In genomic region chr2:167240008-167240964, GRCm38 (mm10) we compare ENCODE assay signal across 9 mouse cellular contexts. TPM values are rescaled to one million over a fixed set of nuclear protein-coding genes. Genes with fewer than 3 reads are reported as not detected.
DNase-seq lines count a peak whose midpoint lies in the region; ATAC-seq and TF ChIP-seq lines count a peak whose summit lies in the region.
"Had no signal": no experiment of that assay in that cellular context is flagged by ENCODE, and none has a peak within 500 bp of the region (broad histone marks: within the 10 kb centered on the region; RNA-seq: fewer than 3 reads in every experiment).

Ptgis (minus strand) TSS chr2:167240604.

- WGBS in forebrain, embryonic 11.5 days: 2% methylated on average over 45 of the region's 45 CpGs
- 2% methylated on average over 45 of the region's 45 CpGs for WGBS in hindbrain, embryonic 10.5 days
- 5% methylated on average over 44 of the region's 45 CpGs for WGBS in liver, postnatal 0 days (ENCODE audit: insufficient replicate concordance)
- 3% methylated on average over 44 of the region's 45 CpGs for WGBS in stomach, embryonic 14.5 days

- no peak for DNase-seq in testis, postnatal 14 days (ENCODE audit: low spot score)
- peak; percentile 80 for DNase-seq in forebrain, embryonic 11.5 days (ENCODE audit: low spot score)
- DNase-seq in hindbrain, embryonic 10.5 days (ENCODE audit: low spot score): peak; percentile 72
- no peak for DNase-seq in liver, postnatal 0 days
- DNase-seq in right cerebral cortex, postnatal 10 days (ENCODE audit: low spot score in 2 of 2): no peak
- DNase-seq in left cerebral cortex, adult 18-20 months (ENCODE audit: low spot score in 2 of 2): no peak

- no peak for TF ChIP-seq EP300 in liver, postnatal 0 days (IDR thresholded peaks at IDR 0.05; ENCODE audit: low read depth)

- H3K27me3 ChIP-seq in testis, adult 2 months (ENCODE audit: control insufficient read depth, insufficient read depth, low read length): no peaks in the 10 kb centered on the region
- H3K27me3 ChIP-seq in forebrain, embryonic 11.5 days (ENCODE audit: control insufficient read depth, insufficient read depth, low read length): no peaks in the 10 kb centered on the region
- peaks cover 20% of the 10 kb centered on the region for H3K27me3 ChIP-seq in hindbrain, embryonic 10.5 days (ENCODE audit: insufficient read depth, poor library complexity, severe bottlenecking)
- H3K27me3 ChIP-seq in liver, postnatal 0 days (ENCODE audit: insufficient read depth, low read length): peaks cover 26% of the 10 kb centered on the region
- no peaks in the 10 kb centered on the region for H3K27me3 ChIP-seq in stomach, embryonic 14.5 days (ENCODE audit: control insufficient read depth, insufficient read depth, low read length)

- H3K9me3 ChIP-seq in forebrain, embryonic 11.5 days (ENCODE audit: control insufficient read depth, low read length): 0 out of 2 replicates have a peak, but pooled peaks cover 2% of the 10 kb centered on the region
- 0 out of 2 replicates have a peak, but pooled peaks cover 2% of the 10 kb centered on the region for H3K9me3 ChIP-seq in hindbrain, embryonic 10.5 days
- H3K9me3 ChIP-seq in liver, postnatal 0 days (ENCODE audit: low read length): peaks cover 4% of the 10 kb centered on the region; the same call in 1 of the 2 replicates
- H3K9me3 ChIP-seq in stomach, embryonic 14.5 days (ENCODE audit: control insufficient read depth, low read depth, low read length): peaks cover 3% of the 10 kb centered on the region; the same call in 1 of the 2 replicates

- H3K4me1 ChIP-seq in testis, adult 2 months (ENCODE audit: control insufficient read depth, insufficient read depth, low read length): peaks cover 6% of the 10 kb centered on the region; the same call in 1 of the 2 replicates
- no peaks in the 10 kb centered on the region; the same call in 1 of the 2 replicates for H3K4me1 ChIP-seq in forebrain, embryonic 11.5 days (replicated peaks; ENCODE audit: control insufficient read depth, insufficient read depth, low read length)
- H3K4me1 ChIP-seq in hindbrain, embryonic 10.5 days (replicated peaks): peaks cover 28% of the 10 kb centered on the region
- H3K4me1 ChIP-seq in liver, postnatal 0 days (ENCODE audit: insufficient read depth): 0 out of 2 replicates have a peak, but pooled peaks cover 4% of the 10 kb centered on the region
- peaks cover 6% of the 10 kb centered on the region; the same call in 1 of the 2 replicates for H3K4me1 ChIP-seq in stomach, embryonic 14.5 days (ENCODE audit: control insufficient read depth, insufficient read depth, low read length)

- TF ChIP-seq POLR2A in testis, adult 2 months (IDR thresholded peaks at IDR 0.05; ENCODE audit: control insufficient read depth, low read depth, low read length): no peak

- peak within 1 kb of the TSS; percentile 91 for H3K4me2 ChIP-seq in forebrain, embryonic 11.5 days (ENCODE audit: low read depth, low read length, severe bottlenecking)
- H3K4me2 ChIP-seq in liver, postnatal 0 days (ENCODE audit: low read depth, low read length): peak within 1 kb of the TSS; percentile 50
- peak within 1 kb of the TSS; percentile 70 for H3K4me2 ChIP-seq in stomach, embryonic 14.5 days (replicated peaks; ENCODE audit: low read depth, low read length)

- H3K9ac ChIP-seq in forebrain, embryonic 11.5 days (ENCODE audit: low read length): peak within 1 kb of the TSS; percentile 66
- no peak within 1 kb of the TSS; the same call in 1 of the 2 replicates for H3K9ac ChIP-seq in liver, postnatal 0 days (replicated peaks)
- peak within 1 kb of the TSS; percentile 54 for H3K9ac ChIP-seq in stomach, embryonic 14.5 days (replicated peaks; ENCODE audit: low read depth, low read length)

- H3K27ac ChIP-seq in testis, adult 2 months (ENCODE audit: control insufficient read depth, insufficient read depth, low read depth, low read length): peak within 1 kb of the TSS; percentile 69
- no peak within 1 kb of the TSS for H3K27ac ChIP-seq in forebrain, embryonic 11.5 days (ENCODE audit: low read depth, low read length)
- peak within 1 kb of the TSS; percentile 88 for H3K27ac ChIP-seq in hindbrain, embryonic 10.5 days
- no peak within 1 kb of the TSS for H3K27ac ChIP-seq in liver, postnatal 0 days (ENCODE audit: low read depth)
- peak within 1 kb of the TSS; percentile 70 for H3K27ac ChIP-seq in stomach, embryonic 14.5 days (ENCODE audit: low read length)

- peak; percentile 63 for ATAC-seq in forebrain, embryonic 11.5 days (replicated peaks; ENCODE audit: low FRiP score)
- no peak for ATAC-seq in liver, postnatal 0 days
- peak; percentile 76; the same call in 1 of the 2 replicates for ATAC-seq in stomach, embryonic 14.5 days (ENCODE audit: insufficient number of reproducible peaks, insufficient read depth, low FRiP score, low read depth)

- H3K4me3 ChIP-seq in testis, adult 2 months (ENCODE audit: control insufficient read depth, low read depth, low read length): peak within 1 kb of the TSS; percentile 56
- H3K4me3 ChIP-seq in forebrain, embryonic 11.5 days (ENCODE audit: low read depth, low read length): peak within 1 kb of the TSS; percentile 44
- peak within 1 kb of the TSS; percentile 70 for H3K4me3 ChIP-seq in hindbrain, embryonic 10.5 days
- H3K4me3 ChIP-seq in liver, postnatal 0 days (ENCODE audit: low read depth, low read length): peak within 1 kb of the TSS; percentile 22; the same call in 1 of the 2 replicates
- peak within 1 kb of the TSS; percentile 47 for H3K4me3 ChIP-seq in stomach, embryonic 14.5 days (ENCODE audit: low read depth, low read length)

- H3K36me3 ChIP-seq in testis, adult 2 months (ENCODE audit: control insufficient read depth, insufficient read depth, low read length): no peaks in the 10 kb centered on the region
- H3K36me3 ChIP-seq in forebrain, embryonic 11.5 days (ENCODE audit: control insufficient read depth, insufficient read depth, low read length): no peaks in the 10 kb centered on the region
- no peaks in the 10 kb centered on the region for H3K36me3 ChIP-seq in hindbrain, embryonic 10.5 days
- H3K36me3 ChIP-seq in liver, postnatal 0 days (replicated peaks; ENCODE audit: insufficient read depth, low read length): no peaks in the 10 kb centered on the region
- no peaks in the 10 kb centered on the region for H3K36me3 ChIP-seq in stomach, embryonic 14.5 days (ENCODE audit: control insufficient read depth, insufficient read depth, low read length)

- TF ChIP-seq CTCF in testis, adult 2 months (IDR thresholded peaks at IDR 0.05; ENCODE audit: control insufficient read depth, insufficient read depth, insufficient replicate concordance, low read depth, low read length): no peak
- no peak for TF ChIP-seq CTCF in liver, postnatal 0 days (IDR thresholded peaks at IDR 0.05; ENCODE audit: low read depth)

RNA-seq across cellular contexts. Expression of gene Ptgis, which starts in this region (rescaled TPM):
- 7.2 and 9.1 TPM in 2 replicates for polyA plus RNA-seq in testis, adult 2 months (2012; rRNA removed)
- polyA plus RNA-seq in forebrain, embryonic 11.5 days (2014; fragmentation: Nextera tagmentation; extraction: Ambion mirVana): 8.1 and 9.2 TPM in 2 replicates
- 10.8 and 10.9 TPM in 2 replicates for polyA plus RNA-seq in hindbrain, embryonic 10.5 days (2016; fragmentation: Nextera tagmentation; extraction: Ambion mirVana)
- 1.1 and 1.8 TPM in 2 replicates for polyA plus RNA-seq in liver, postnatal 0 days (2015; fragmentation: Nextera tagmentation; extraction: Ambion mirVana)
- polyA plus RNA-seq in stomach, embryonic 14.5 days (2014; fragmentation: Nextera tagmentation; extraction: Ambion mirVana): 26.6 and 28.1 TPM in 2 replicates
- 1 to 10 TPM; 1.5 to 2.4 TPM for total RNA-seq in left cerebral cortex, adult 18-20 months (2021)
- total RNA-seq: neutrophil, adult 5-6 weeks had no signal

Comparison
In these comparisons a context has a peak if more than half of its experiments do, and no peak if none do; other contexts are left out.
1. H3K27ac ChIP-seq: peak in testis, adult 2 months (single experiment), hindbrain, embryonic 10.5 days (single experiment) and stomach, embryonic 14.5 days (single experiment); none in forebrain, embryonic 11.5 days (single experiment) and liver, postnatal 0 days (single experiment).
2. DNase-seq: peak in forebrain, embryonic 11.5 days (single experiment) and hindbrain, embryonic 10.5 days (single experiment); none in testis, postnatal 14 days (single experiment), liver, postnatal 0 days (single experiment), right cerebral cortex, postnatal 10 days (0 of 2) and left cerebral cortex, adult 18-20 months (0 of 2).
3. Peak in every context shown above with its lines, with median percentiles within 50 percentile points of each other: H3K4me3 ChIP-seq and H3K4me2 ChIP-seq.